Mouse (Mus musculus) urinary bladder, postnatal 4 days (tissue): Measurements from ENCODE around the gene Krt24.
"Not testable (repeated sequence)": the region's sequence is repeated elsewhere in the genome, so short reads cannot be mapped to it uniquely, and the experiment has no call there.

Experiments used
- DNase-seq, 2 experiments: peaks; one replicate each; pipeline ENCODE4 v3.0.0; 2021 to 2022; ENCODE audit warnings: low spot score in 2 of 2

Krt24 gene

GRCm38 (mm10) chr11:99252671-99253070, 32.4 kb downstream of the Krt24 start:
- DNase-seq, result no peak

- no peak for DNase-seq
Observed at GRCm38 (mm10) chr11:99250666-99251065, 34.4 kb downstream of the Krt24 start.

- DNase-seq, result no peak
Observed at GRCm38 (mm10) chr11:99250241-99250640, 34.8 kb downstream of the Krt24 start.

- DNase-seq, result no peak
Observed at GRCm38 (mm10) chr11:99249115-99249514, 35.9 kb downstream of the Krt24 start.

- no peak for DNase-seq
Observed at GRCm38 (mm10) chr11:99247916-99248315, 37.1 kb downstream of the Krt24 start.

GRCm38 (mm10) chr11:99244519-99244918, 40.5 kb downstream of the Krt24 start:
- not testable (repeated sequence) for DNase-seq

DNA sequence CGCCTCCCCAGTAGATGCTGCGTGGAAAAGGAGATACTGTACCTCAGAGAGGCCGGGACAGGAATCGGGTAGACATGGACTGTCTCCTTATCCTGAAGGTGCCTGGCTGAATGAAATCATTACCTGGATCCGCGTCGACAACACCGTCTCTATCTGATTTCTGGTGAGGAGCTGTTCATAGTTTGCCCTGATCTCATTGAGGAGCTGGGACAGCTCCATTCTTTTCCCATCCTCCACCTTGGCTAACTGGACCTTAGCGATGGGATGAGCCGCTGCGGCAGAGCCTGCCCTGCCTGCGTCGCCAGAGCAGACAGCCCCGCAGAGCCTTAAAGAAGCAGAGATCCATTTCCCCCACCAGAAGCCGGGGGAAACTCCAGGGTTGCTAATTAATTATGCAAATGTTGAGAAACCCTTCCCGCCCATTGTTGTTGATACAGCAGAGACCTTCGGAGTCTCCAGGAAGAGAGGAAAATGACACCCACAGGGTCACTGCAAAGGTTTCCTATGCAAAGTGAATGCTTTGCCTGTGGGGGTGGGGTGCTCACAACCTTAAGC, 41.2 kb downstream of the Krt24 start, which contains the start of gene Krt222:
TSS of gene Krt222 (minus strand) at position 266 of the 555 bp plus-strand sequence.
- DNase-seq, result peak in 1 of 2 experiments; percentile 57

DNA sequence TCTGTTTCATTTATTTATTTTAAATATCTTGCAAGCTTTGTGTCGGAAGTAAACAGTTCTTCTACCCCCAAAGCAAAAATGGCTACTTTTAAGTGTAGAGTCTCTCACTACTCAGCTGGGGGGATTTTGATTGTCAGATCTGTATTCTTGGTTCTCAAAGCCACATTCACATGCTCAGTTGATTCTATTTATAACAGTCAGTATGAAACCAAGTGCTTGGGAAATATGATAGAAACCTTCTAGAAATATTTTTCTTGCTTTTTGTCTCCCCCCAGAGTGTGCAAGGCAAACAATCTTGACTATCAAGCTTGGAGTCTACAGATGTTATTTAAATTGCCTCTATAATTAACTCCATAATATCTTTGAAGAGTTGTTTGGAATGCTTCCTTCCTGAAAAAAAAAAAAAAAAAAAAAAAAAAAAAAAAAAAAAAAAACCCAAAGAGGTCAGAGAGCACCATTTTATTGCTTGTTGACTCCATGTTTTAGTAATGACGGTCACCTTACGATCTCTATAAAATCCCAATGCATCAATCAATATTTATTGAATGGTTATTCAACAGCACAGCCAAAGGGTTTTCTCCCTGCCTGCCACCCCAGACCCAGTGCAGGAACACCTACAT, 41.8 kb downstream of the Krt24 start:
- no peak for DNase-seq

- peak in 1 of 2 experiments; percentile 53 for DNase-seq
Observed at GRCm38 (mm10) chr11:99242056-99242455, 43.0 kb downstream of the Krt24 start.

DNA sequence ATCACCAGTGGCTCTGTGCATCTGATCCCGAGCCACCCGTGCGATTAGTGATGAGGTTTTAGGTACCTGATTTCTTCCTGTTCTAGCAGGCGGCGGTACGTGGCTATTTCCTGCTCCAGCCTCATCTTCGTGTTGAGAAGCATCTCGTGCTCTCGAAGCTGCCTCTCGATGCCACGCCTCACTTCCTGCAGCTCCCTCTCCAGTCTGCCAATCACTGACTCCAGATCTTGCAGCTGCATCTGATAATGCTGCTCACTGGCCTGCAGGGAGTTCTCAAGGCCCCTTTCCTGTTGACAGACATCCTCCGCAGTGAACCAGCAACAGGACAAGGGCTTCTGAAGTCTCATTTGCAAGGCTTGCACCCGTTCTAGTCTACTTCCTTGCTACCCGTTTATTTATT, 46.6 kb downstream of the Krt24 start:
- peak in 1 of 2 experiments; percentile 44 for DNase-seq

DNA sequence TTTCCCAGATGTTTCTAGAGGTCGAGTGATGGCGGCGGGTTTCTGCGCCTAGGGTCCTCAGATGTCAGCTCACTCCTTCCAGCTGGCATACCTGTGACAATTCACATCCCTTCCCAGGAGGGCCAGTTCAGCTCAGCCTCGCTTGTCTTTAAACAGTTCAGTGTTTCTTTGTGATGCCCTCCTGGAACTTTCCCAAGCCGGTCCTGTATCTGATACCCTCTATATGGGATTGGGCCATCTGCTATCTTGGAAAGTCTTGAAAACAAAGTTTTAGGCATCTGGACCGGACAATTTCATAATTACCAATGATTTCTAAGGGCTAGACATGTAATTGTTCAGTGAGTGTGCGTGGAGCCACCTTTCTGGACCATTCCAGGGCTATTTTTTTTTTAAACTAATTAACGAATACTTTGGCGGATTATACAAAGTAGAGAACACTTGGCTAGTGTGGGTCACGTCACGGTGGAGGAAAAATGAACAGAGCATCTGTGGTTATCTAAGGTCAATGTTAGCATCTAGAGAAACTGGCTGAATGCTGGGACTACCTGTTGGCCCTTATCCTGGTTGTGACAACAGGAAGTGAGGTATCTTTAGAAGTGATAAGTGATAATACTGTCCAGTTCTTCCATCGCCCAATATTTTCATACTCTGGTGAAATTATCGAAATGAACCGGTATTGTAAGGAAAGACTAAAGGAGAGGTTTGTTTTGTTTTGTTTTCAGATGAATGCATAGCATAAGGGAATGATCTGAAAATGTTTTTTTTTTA, 53.8 kb downstream of the Krt24 start:
- no peak for DNase-seq

DNA sequence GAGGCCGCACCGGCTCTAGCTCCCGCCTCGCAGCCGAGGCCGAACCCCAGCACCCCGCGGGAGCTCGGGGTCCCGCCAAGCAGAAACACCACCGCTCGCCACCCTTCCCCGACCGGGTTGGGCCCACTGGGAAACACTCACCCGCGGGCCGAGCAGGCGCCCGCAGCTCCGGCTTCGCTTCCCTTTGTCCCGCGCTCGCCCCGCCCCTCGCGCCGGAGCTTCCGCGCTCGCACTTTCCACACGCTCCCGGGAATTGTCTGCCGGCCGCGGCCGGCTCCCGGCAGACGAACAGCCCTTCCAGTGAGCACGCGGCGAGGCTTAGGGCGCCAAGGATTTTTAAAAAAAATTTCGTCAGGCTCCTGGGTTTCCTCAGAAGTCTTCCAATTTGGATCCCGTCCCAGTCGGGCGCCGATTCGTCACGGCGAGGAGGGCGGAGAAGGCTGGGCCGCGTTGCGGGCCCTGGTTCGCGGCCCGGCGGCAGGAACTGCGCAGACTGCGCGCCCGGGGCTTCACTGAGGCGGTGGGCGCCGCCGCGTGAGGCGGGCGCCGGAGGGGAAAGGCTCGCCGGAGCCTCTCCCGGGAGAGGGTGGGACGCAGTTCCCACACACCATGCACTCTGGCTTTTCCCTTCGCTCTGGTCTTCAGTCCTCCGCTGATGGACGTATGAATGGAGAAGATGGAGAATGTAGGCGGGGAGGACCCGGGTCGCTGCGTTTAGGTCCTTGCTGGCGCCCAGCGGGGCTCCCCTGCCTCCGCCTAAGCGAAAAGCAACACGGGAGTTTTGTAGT, 54.6 kb downstream of the Krt24 start, which contains the start of gene Smarce1:
TSS of gene Smarce1 (minus strand) at position 757 of the 788 bp plus-strand sequence.
- peak; percentile 74 to 78 for DNase-seq
